8 mouse cellular contexts compared by ENCODE assay signal in genomic region chr5:122501101-122502076, GRCm38 (mm10). TPM values are rescaled to one million over a fixed set of nuclear protein-coding genes. Genes with fewer than 3 reads are reported as not detected.
DNase-seq lines count a peak whose midpoint lies in the region; ATAC-seq and TF ChIP-seq lines count a peak whose summit lies in the region.

No protein-coding gene starts in this region.

- TF ChIP-seq CTCF in kidney, postnatal 0 days (IDR thresholded peaks at IDR 0.05; ENCODE audit: low read depth), result no peak
- TF ChIP-seq CTCF in liver, postnatal 0 days (IDR thresholded peaks at IDR 0.05; ENCODE audit: low read depth), result no peak

- peak overlapping the region; percentile 47 for H3K4me2 ChIP-seq in embryonic facial prominence, embryonic 11.5 days (ENCODE audit: low read depth, low read length)
- peak overlapping the region; percentile 88 for H3K4me2 ChIP-seq in heart, embryonic 13.5 days
- peak overlapping the region; percentile 84 for H3K4me2 ChIP-seq in kidney, postnatal 0 days (ENCODE audit: low read length)
- H3K4me2 ChIP-seq in liver, postnatal 0 days (ENCODE audit: low read depth, low read length), result peak overlapping the region; percentile 98
- H3K4me2 ChIP-seq in neural tube, embryonic 12.5 days (replicated peaks), result peak overlapping the region; percentile 66

- peak overlapping the region; percentile 98 for H3K27ac ChIP-seq in embryonic facial prominence, embryonic 11.5 days (replicated peaks; ENCODE audit: low read depth, low read length)
- H3K27ac ChIP-seq in heart, embryonic 13.5 days (replicated peaks), result peak overlapping the region; percentile 100
- H3K27ac ChIP-seq in kidney, postnatal 0 days, result peak overlapping the region; percentile 100
- peak overlapping the region; percentile 99 for H3K27ac ChIP-seq in liver, postnatal 0 days (ENCODE audit: low read depth)
- H3K27ac ChIP-seq in neural tube, embryonic 12.5 days, result peak overlapping the region; percentile 99

- peaks cover 3% of the 10 kb centered on the region; the same call in 1 of the 2 replicates for H3K4me1 ChIP-seq in embryonic facial prominence, embryonic 11.5 days (ENCODE audit: control insufficient read depth, insufficient read depth, low read length)
- H3K4me1 ChIP-seq in heart, embryonic 13.5 days, result peaks cover 47% of the 10 kb centered on the region
- peaks cover 13% of the 10 kb centered on the region; the same call in 1 of the 2 replicates for H3K4me1 ChIP-seq in kidney, postnatal 0 days (replicated peaks; ENCODE audit: insufficient read depth, low read length)
- peaks cover 21% of the 10 kb centered on the region for H3K4me1 ChIP-seq in liver, postnatal 0 days (ENCODE audit: insufficient read depth)
- H3K4me1 ChIP-seq in neural tube, embryonic 12.5 days, result peaks cover 36% of the 10 kb centered on the region

- peak overlapping the region; percentile 98 for H3K4me3 ChIP-seq in embryonic facial prominence, embryonic 11.5 days (ENCODE audit: low read depth, low read length)
- H3K4me3 ChIP-seq in heart, embryonic 13.5 days, result peak overlapping the region; percentile 99
- peak overlapping the region; percentile 97 for H3K4me3 ChIP-seq in kidney, postnatal 0 days (replicated peaks; ENCODE audit: low read depth, low read length)
- H3K4me3 ChIP-seq in liver, postnatal 0 days (ENCODE audit: low read depth, low read length), result peak overlapping the region; percentile 88
- H3K4me3 ChIP-seq in neural tube, embryonic 12.5 days, result peak overlapping the region; percentile 94

- H3K9me3 ChIP-seq in embryonic facial prominence, embryonic 11.5 days (replicated peaks; ENCODE audit: control insufficient read depth, low read length), result no peaks in the 10 kb centered on the region
- peaks cover 1% of the 10 kb centered on the region for H3K9me3 ChIP-seq in heart, embryonic 13.5 days
- H3K9me3 ChIP-seq in kidney, postnatal 0 days (replicated peaks; ENCODE audit: low read length), result no peaks in the 10 kb centered on the region
- peaks cover 2% of the 10 kb centered on the region; the same call in 1 of the 2 replicates for H3K9me3 ChIP-seq in liver, postnatal 0 days (ENCODE audit: low read length)
- no peaks in the 10 kb centered on the region for H3K9me3 ChIP-seq in neural tube, embryonic 12.5 days

- under 1% methylated on average over 101 of the region's 113 CpGs for WGBS in embryonic facial prominence, embryonic 11.5 days
- under 1% methylated on average over 109 of the region's 113 CpGs for WGBS in heart, embryonic 13.5 days
- WGBS in kidney, postnatal 0 days, result under 1% methylated on average over 106 of the region's 113 CpGs
- under 1% methylated on average over 89 of the region's 113 CpGs for WGBS in liver, postnatal 0 days (ENCODE audit: insufficient replicate concordance)
- under 1% methylated on average over 113 of the region's 113 CpGs for WGBS in neural tube, embryonic 12.5 days

- no peaks in the 10 kb centered on the region for H3K27me3 ChIP-seq in embryonic facial prominence, embryonic 11.5 days (ENCODE audit: control insufficient read depth, insufficient read depth, low read length)
- H3K27me3 ChIP-seq in heart, embryonic 13.5 days (replicated peaks), result no peaks in the 10 kb centered on the region
- H3K27me3 ChIP-seq in kidney, postnatal 0 days (ENCODE audit: insufficient read depth, low read length), result no peaks in the 10 kb centered on the region
- H3K27me3 ChIP-seq in liver, postnatal 0 days (ENCODE audit: insufficient read depth, low read length), result no peaks in the 10 kb centered on the region
- no peaks in the 10 kb centered on the region for H3K27me3 ChIP-seq in neural tube, embryonic 12.5 days (replicated peaks)

- no peaks in the 10 kb centered on the region for H3K36me3 ChIP-seq in embryonic facial prominence, embryonic 11.5 days (replicated peaks; ENCODE audit: control insufficient read depth, insufficient read depth, low read depth, low read length)
- H3K36me3 ChIP-seq in heart, embryonic 13.5 days, result peaks cover 27% of the 10 kb centered on the region
- no peaks in the 10 kb centered on the region for H3K36me3 ChIP-seq in kidney, postnatal 0 days (ENCODE audit: insufficient read depth, low read length)
- H3K36me3 ChIP-seq in liver, postnatal 0 days (replicated peaks; ENCODE audit: insufficient read depth, low read length), result peaks cover 14% of the 10 kb centered on the region
- peaks cover 8% of the 10 kb centered on the region for H3K36me3 ChIP-seq in neural tube, embryonic 12.5 days

- DNase-seq in CD4-positive helper T cell, adult 2 months (ENCODE audit: low read depth, low spot score), result peak; percentile 64
- peak; percentile 79 for DNase-seq in adrenal gland, adult 2 months
- DNase-seq in embryonic facial prominence, embryonic 11.5 days (ENCODE audit: low spot score), result peak; percentile 56
- peak; percentile 70 for DNase-seq in kidney, postnatal 0 days (ENCODE audit: low spot score)
- DNase-seq in liver, postnatal 0 days, result peak; percentile 72
- DNase-seq in thymus, postnatal 0 days (ENCODE audit: low spot score), result peak; percentile 45

- H3K9ac ChIP-seq in embryonic facial prominence, embryonic 11.5 days (replicated peaks; ENCODE audit: low read length), result peak overlapping the region; percentile 99
- peak overlapping the region; percentile 100 for H3K9ac ChIP-seq in heart, embryonic 13.5 days
- peak overlapping the region; percentile 99 for H3K9ac ChIP-seq in kidney, postnatal 0 days (ENCODE audit: low read depth, low read length)
- H3K9ac ChIP-seq in liver, postnatal 0 days (replicated peaks), result peak overlapping the region; percentile 98
- peak overlapping the region; percentile 100 for H3K9ac ChIP-seq in neural tube, embryonic 12.5 days

- TF ChIP-seq EP300 in liver, postnatal 0 days (IDR thresholded peaks at IDR 0.05; ENCODE audit: low read depth), result no peak

- peak; percentile 42 for ATAC-seq in embryonic facial prominence, embryonic 11.5 days (replicated peaks; ENCODE audit: insufficient number of reproducible peaks, low FRiP score, low TSS enrichment, low read depth)
- ATAC-seq in heart, embryonic 13.5 days (ENCODE audit: extremely low read depth, insufficient number of reproducible peaks, low FRiP score, low TSS enrichment), result peak; percentile 11; the same call in 1 of the 2 replicates
- ATAC-seq in kidney, postnatal 0 days (replicated peaks; ENCODE audit: low FRiP score, low read depth), result peak; percentile 37
- ATAC-seq in liver, postnatal 0 days, result peak; percentile 32
- ATAC-seq in neural tube, embryonic 12.5 days (ENCODE audit: low FRiP score, low read depth), result peak; percentile 45

RNA-seq across cellular contexts. Expression of gene Atp2a2, which starts 0.6 kb away (rescaled TPM):
- total RNA-seq in adrenal gland, adult 2 months (2021), result 100 to 1,000 TPM; 159 to 186 TPM
- polyA plus RNA-seq in adrenal gland, adult 2 months (2012; rRNA removed), result 50.5 and 66.8 TPM in 2 replicates
- polyA plus RNA-seq in embryonic facial prominence, embryonic 11.5 days (2014; fragmentation: Nextera tagmentation; extraction: Ambion mirVana), result 34.4 and 37.4 TPM in 2 replicates
- 221 and 227 TPM in 2 replicates for polyA plus RNA-seq in heart, embryonic 13.5 days (2015; fragmentation: Nextera tagmentation; extraction: Ambion mirVana)
- 37.8 and 38.5 TPM in 2 replicates for polyA plus RNA-seq in kidney, postnatal 0 days (2015; fragmentation: Nextera tagmentation; extraction: Ambion mirVana)
- 13.5 and 14.8 TPM in 2 replicates for polyA plus RNA-seq in liver, postnatal 0 days (2015; fragmentation: Nextera tagmentation; extraction: Ambion mirVana)
- polyA plus RNA-seq in neural tube, embryonic 12.5 days (2016; fragmentation: Nextera tagmentation; extraction: Ambion mirVana), result 67.6 and 76.1 TPM in 2 replicates
- 20.2 and 22.6 TPM in 2 replicates for polyA plus RNA-seq in thymus, postnatal 0 days (2015; fragmentation: Nextera tagmentation; extraction: Ambion mirVana)

Comparison
In these comparisons a context has a peak if more than half of its experiments do, and no peak if none do; other contexts are left out.
1. Peak in every context shown above with its lines: DNase-seq, ATAC-seq, H3K4me3 ChIP-seq and H3K27ac ChIP-seq.
2. H3K4me2 ChIP-seq: peak in every context shown above with its lines; median percentile 98 in liver, postnatal 0 days; 88 in heart, embryonic 13.5 days; 84 in kidney, postnatal 0 days; 66 in neural tube, embryonic 12.5 days; 47 in embryonic facial prominence, embryonic 11.5 days.